Mouse (Mus musculus) CH12.LX (cell line): ENCODE results near the gene Tmem128.

Experiments
- CTCF ChIP-seq, 2 experiments: IDR thresholded peaks in 1 of 2; conservative IDR thresholded peaks in 1 of 2; 2 replicates each; pipeline ENCODE4 v1.5.1; 2011 to 2012; ENCODE audit warnings: low read depth in 2 of 2, low read length in 2 of 2, improper control_type of control experiment in 1 of 2, inconsistent platforms in 1 of 2, mild to moderate bottlenecking in 1 of 2, moderate library complexity in 1 of 2
- MAX ChIP-seq: IDR thresholded peaks from 2 replicates; pipeline ENCODE4 v1.6.1; 2011; ENCODE audit warnings: low read length, improper control_type of control experiment
- MXI1 ChIP-seq: IDR thresholded peaks from 2 replicates; pipeline ENCODE4 v1.6.1; 2011; ENCODE audit warnings: mild to moderate bottlenecking, low read depth, low read length, improper control_type of control experiment
- USF1 ChIP-seq: IDR thresholded peaks from 2 replicates; pipeline ENCODE4 v1.6.1; 2014; ENCODE audit warnings: low read depth, mild to moderate bottlenecking, inconsistent platforms, low read length, improper control_type of control experiment

DNA sequence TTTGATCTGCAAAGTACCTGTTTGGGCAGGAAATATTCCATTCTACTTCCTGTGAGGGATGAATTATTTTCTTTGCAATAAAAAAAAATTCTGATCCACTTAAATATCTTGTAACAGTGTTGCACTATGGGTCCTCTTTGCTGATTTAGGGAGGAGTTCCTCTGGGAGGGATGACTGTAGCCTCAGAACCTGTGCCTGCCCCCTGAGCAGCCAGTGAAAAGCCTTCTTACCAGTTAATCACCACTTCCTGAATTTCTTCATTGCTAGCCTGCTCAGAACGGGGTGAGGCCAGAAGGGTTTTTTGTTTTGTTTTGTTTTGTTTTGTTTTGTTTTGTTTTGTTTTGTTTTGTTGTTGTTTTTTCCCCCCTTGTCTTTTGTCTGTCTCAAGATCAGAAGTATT is 20.1 kb downstream of the Tmem128 start:
- TF ChIP-seq MXI1, result no peak
- TF ChIP-seq CTCF (conservative IDR thresholded peaks at IDR 0.05 in 1 of 2, IDR thresholded peaks at IDR 0.05 in 1 of 2; ENCODE audit: low read depth in 2 of 2, low read length in 2 of 2), result no peak
- no peak for TF ChIP-seq MAX
- no peak for TF ChIP-seq USF1
